ENCODE assay signal across 23 mouse cellular contexts in genomic region chr2:151529169-151529568, GRCm38 (mm10). TPM values are rescaled to one million over a fixed set of nuclear protein-coding genes. Genes with fewer than 3 reads are reported as not detected.
DNase-seq lines count a peak whose midpoint lies in the region; ATAC-seq and TF ChIP-seq lines count a peak whose summit lies in the region.
"Had no signal": no experiment of that assay in that cellular context is flagged by ENCODE, and none has a peak within 500 bp of the region (broad histone marks: within the 10 kb centered on the region; RNA-seq: fewer than 3 reads in every experiment).

No protein-coding gene starts in this region.

- ATAC-seq in intestine, postnatal 0 days, result peak; percentile 29; the same call in 1 of the 2 replicates
- ATAC-seq in intestine, embryonic 16.5 days, result no peak
- ATAC-seq in granulocyte monocyte progenitor cell, adult 5-6 weeks (replicated peaks; ENCODE audit: poor library complexity, severe bottlenecking), result no peak
- ATAC-seq: hindbrain, embryonic 16.5 days; inflammation-experienced regulatory T-cells, adult 6 months had no signal

- no peaks in the 10 kb centered on the region for H3K9me3 ChIP-seq in intestine, postnatal 0 days (ENCODE audit: control insufficient read depth)
- no peaks in the 10 kb centered on the region for H3K9me3 ChIP-seq in intestine, embryonic 16.5 days (ENCODE audit: control insufficient read depth, low read length)
- H3K9me3 ChIP-seq: embryonic facial prominence, embryonic 12.5 days; forebrain, embryonic 12.5 days; heart, embryonic 13.5 days; hindbrain, embryonic 12.5 days had no signal

- no peak for TF ChIP-seq CTCF in intestine, postnatal 0 days (IDR thresholded peaks at IDR 0.05; ENCODE audit: low read depth)
- TF ChIP-seq CTCF in C2C12 (IDR thresholded peaks at IDR 0.05; ENCODE audit: control insufficient read depth, insufficient read depth, insufficient read length), result no peak

- no peak overlapping the region for H3K4me3 ChIP-seq in intestine, postnatal 0 days (ENCODE audit: low read depth, low read length)
- H3K4me3 ChIP-seq in intestine, embryonic 16.5 days (ENCODE audit: low read length), result no peak overlapping the region
- no peak overlapping the region for H3K4me3 ChIP-seq in C2C12 (ENCODE audit: insufficient read depth, poor library complexity, severe bottlenecking)
- no peak overlapping the region for H3K4me3 ChIP-seq in myocyte
- H3K4me3 ChIP-seq: embryonic facial prominence, embryonic 12.5 days; forebrain, embryonic 12.5 days; gastrocnemius, adult 2 months; heart, embryonic 13.5 days; hindbrain, embryonic 12.5 days had no signal

- H3K27ac ChIP-seq in intestine, postnatal 0 days (ENCODE audit: low read depth, low read length), result no peak overlapping the region
- no peak overlapping the region for H3K27ac ChIP-seq in intestine, embryonic 16.5 days (ENCODE audit: low read length)
- H3K27ac ChIP-seq: embryonic facial prominence, embryonic 12.5 days; forebrain, embryonic 12.5 days; gastrocnemius, adult 2 months; heart, embryonic 13.5 days; hindbrain, embryonic 12.5 days had no signal

- H3K4me2 ChIP-seq in intestine, postnatal 0 days (replicated peaks; ENCODE audit: low read depth), result no peak overlapping the region
- no peak overlapping the region for H3K4me2 ChIP-seq in intestine, embryonic 16.5 days (ENCODE audit: low read depth, low read length)
- peak overlapping the region; percentile 50 for H3K4me2 ChIP-seq in myocyte (ENCODE audit: low read depth)
- H3K4me2 ChIP-seq: embryonic facial prominence, embryonic 12.5 days; forebrain, embryonic 12.5 days; heart, embryonic 13.5 days; hindbrain, embryonic 12.5 days had no signal

- DNase-seq in thymus, postnatal 25 days, result peak; percentile 35
- DNase-seq in thymus, postnatal 0 days (ENCODE audit: low spot score), result no peak
- DNase-seq: adrenal gland, adult 8-10 months; adrenal gland, postnatal 36 days; B cell, adult 2 months; cerebellum, adult 2 months; cerebellum, postnatal 10 days; gastrocnemius, adult 2 months; gastrocnemius, postnatal 25 days; heart, adult 11 months; heart, postnatal 4 days had no signal

- 0 out of 2 replicates have a peak, but pooled peaks cover 4% of the 10 kb centered on the region for H3K4me1 ChIP-seq in intestine, postnatal 0 days (replicated peaks; ENCODE audit: control insufficient read depth, insufficient read depth, low read length)
- H3K4me1 ChIP-seq in intestine, embryonic 16.5 days (ENCODE audit: control insufficient read depth, insufficient read depth, low read length), result no peaks in the 10 kb centered on the region
- H3K4me1 ChIP-seq: embryonic facial prominence, embryonic 12.5 days; forebrain, embryonic 12.5 days; hindbrain, embryonic 12.5 days had no signal

- no peak overlapping the region for H3K9ac ChIP-seq in intestine, postnatal 0 days (ENCODE audit: low read depth, low read length)
- no peak overlapping the region for H3K9ac ChIP-seq in intestine, embryonic 16.5 days (ENCODE audit: low read depth, low read length)
- H3K9ac ChIP-seq: embryonic facial prominence, embryonic 12.5 days; forebrain, embryonic 12.5 days; heart, embryonic 13.5 days; hindbrain, embryonic 12.5 days had no signal

- H3ac ChIP-seq in C2C12 (ENCODE audit: control insufficient read depth, insufficient read length, low read depth) (no peak overlapping the region), myocyte (ENCODE audit: control insufficient read depth, insufficient read length) (no peak overlapping the region)

- no peak for TF ChIP-seq POLR2A in myocyte (IDR thresholded peaks at IDR 0.05; ENCODE audit: insufficient read length, low read depth)

- H3K36me3 ChIP-seq in intestine, postnatal 0 days (ENCODE audit: control insufficient read depth, insufficient read depth), result no peaks in the 10 kb centered on the region
- H3K36me3 ChIP-seq in intestine, embryonic 16.5 days (ENCODE audit: control insufficient read depth, insufficient read depth, low read length), result no peaks in the 10 kb centered on the region
- H3K36me3 ChIP-seq in C2C12 (ENCODE audit: control insufficient read depth, insufficient read depth) (no peaks in the 10 kb centered on the region), myocyte (ENCODE audit: control insufficient read depth, insufficient read depth) (no peaks in the 10 kb centered on the region)
- H3K36me3 ChIP-seq: embryonic facial prominence, embryonic 12.5 days; forebrain, embryonic 12.5 days; heart, embryonic 13.5 days; hindbrain, embryonic 12.5 days had no signal

- H3K79me3 ChIP-seq in C2C12 (ENCODE audit: low read depth), result no peaks in the 10 kb centered on the region

- no peaks in the 10 kb centered on the region for H3K27me3 ChIP-seq in intestine, postnatal 0 days (replicated peaks; ENCODE audit: control insufficient read depth, insufficient read depth, low read length)
- H3K27me3 ChIP-seq in intestine, embryonic 16.5 days (replicated peaks; ENCODE audit: control insufficient read depth, insufficient read depth, low read length), result no peaks in the 10 kb centered on the region
- no peaks in the 10 kb centered on the region for H3K27me3 ChIP-seq in C2C12 (ENCODE audit: control insufficient read depth, insufficient read depth, insufficient read length)
- no peaks in the 10 kb centered on the region for H3K27me3 ChIP-seq in myocyte (ENCODE audit: control insufficient read depth, insufficient read depth, insufficient read length)
- H3K27me3 ChIP-seq: embryonic facial prominence, embryonic 12.5 days; forebrain, embryonic 12.5 days; heart, embryonic 13.5 days; hindbrain, embryonic 12.5 days had no signal

- H3K79me2 ChIP-seq in C2C12 (ENCODE audit: control insufficient read depth, insufficient read depth) (no peaks in the 10 kb centered on the region), myocyte (ENCODE audit: control insufficient read depth, insufficient read depth) (no peaks in the 10 kb centered on the region)

TF ChIP-seq in C2C12, 6 proteins besides CTCF, POLR2A, EP300 and RAD21:
- peak; percentile 73 for TF ChIP-seq MAX (IDR thresholded peaks at IDR 0.05)
- TF ChIP-seq MYOD1 (IDR thresholded peaks at IDR 0.05; ENCODE audit: control insufficient read depth, insufficient read length, low read depth), result peak; percentile 92
- no peak for TF ChIP-seq MYOG (IDR thresholded peaks at IDR 0.05; ENCODE audit: control insufficient read depth, extremely low read depth, insufficient read length)
- TF ChIP-seq CEBPB (IDR thresholded peaks at IDR 0.05; ENCODE audit: low read depth), result peak; percentile 53
- TF ChIP-seq FOSL1 (IDR thresholded peaks at IDR 0.05; ENCODE audit: insufficient read depth, low read length, poor library complexity, severe bottlenecking), result peak; percentile 15
- no peak for TF ChIP-seq USF1 (IDR thresholded peaks at IDR 0.05; ENCODE audit: low read depth)

TF ChIP-seq in myocyte, 11 proteins besides CTCF, POLR2A, EP300 and RAD21:
- TF ChIP-seq MYOD1 (IDR thresholded peaks at IDR 0.05; ENCODE audit: control insufficient read depth in 1 of 3, insufficient read length in 2 of 3, low read depth in 2 of 3) (peak in 2 of 3 experiments; percentile 38 to 49), E2F4 (IDR thresholded peaks at IDR 0.05; ENCODE audit: insufficient read depth) (no peak)

RNA-seq across cellular contexts. Expression of gene Fkbp1a, which starts 13.1 kb away (rescaled TPM):
- 370 and 377 TPM in 2 replicates for polyA plus RNA-seq in intestine, postnatal 0 days (2015; fragmentation: Nextera tagmentation; extraction: Ambion mirVana)
- polyA plus RNA-seq in intestine, embryonic 16.5 days (2015; fragmentation: Nextera tagmentation; extraction: Ambion mirVana), result 537 and 561 TPM in 2 replicates
- 427 and 468 TPM in 2 replicates for polyA plus RNA-seq in thymus, postnatal 0 days (2015; fragmentation: Nextera tagmentation; extraction: Ambion mirVana)
- polyA plus RNA-seq in C2C12 (2012; fragmentation: generic; extraction: Trizol), result 595 TPM
- polyA plus RNA-seq in myocyte (2012; fragmentation: generic; extraction: Trizol), result 389 TPM
- total RNA-seq in granulocyte monocyte progenitor cell, adult 5-6 weeks (2014; fragmentation: Nextera tagmentation), result 150 and 188 TPM in 2 replicates
- total RNA-seq in granulocyte monocyte progenitor cell, adult 5-6 weeks (2017), result 33.4 and 56.6 TPM in 2 replicates

RNA-seq across cellular contexts. Expression of gene Nsfl1c, which starts 35.2 kb away (rescaled TPM):
- 92.8 and 99.3 TPM in 2 replicates for polyA plus RNA-seq in intestine, postnatal 0 days (2015; fragmentation: Nextera tagmentation; extraction: Ambion mirVana)
- polyA plus RNA-seq in intestine, embryonic 16.5 days (2015; fragmentation: Nextera tagmentation; extraction: Ambion mirVana), result 163 and 176 TPM in 2 replicates
- polyA plus RNA-seq in thymus, postnatal 0 days (2015; fragmentation: Nextera tagmentation; extraction: Ambion mirVana), result 169 and 171 TPM in 2 replicates
- polyA plus RNA-seq in C2C12 (2012; fragmentation: generic; extraction: Trizol), result 141 TPM
- 127 TPM for polyA plus RNA-seq in myocyte (2012; fragmentation: generic; extraction: Trizol)
- total RNA-seq in granulocyte monocyte progenitor cell, adult 5-6 weeks (2014; fragmentation: Nextera tagmentation), result 90.7 and 91.6 TPM in 2 replicates
- total RNA-seq in granulocyte monocyte progenitor cell, adult 5-6 weeks (2017), result 123 and 136 TPM in 2 replicates

RNA-seq across cellular contexts. Expression of gene Sdcbp2, which starts 43.3 kb away (rescaled TPM):
- polyA plus RNA-seq in intestine, postnatal 0 days (2015; fragmentation: Nextera tagmentation; extraction: Ambion mirVana), result 55.2 and 66.7 TPM in 2 replicates
- 23.2 and 24.3 TPM in 2 replicates for polyA plus RNA-seq in intestine, embryonic 16.5 days (2015; fragmentation: Nextera tagmentation; extraction: Ambion mirVana)
- 1.3 and 2.3 TPM in 2 replicates for polyA plus RNA-seq in thymus, postnatal 0 days (2015; fragmentation: Nextera tagmentation; extraction: Ambion mirVana)
- polyA plus RNA-seq in C2C12 (2012; fragmentation: generic; extraction: Trizol) (0.30 TPM), myocyte (2012; fragmentation: generic; extraction: Trizol) (0.41 TPM)
- total RNA-seq in granulocyte monocyte progenitor cell, adult 5-6 weeks (2014; fragmentation: Nextera tagmentation), result not detected in 2 replicates
- not detected in 2 replicates for total RNA-seq in granulocyte monocyte progenitor cell, adult 5-6 weeks (2017)

RNA-seq across cellular contexts. Expression of gene 4921509C19Rik, which starts 53.2 kb away (rescaled TPM):
- not detected in 2 replicates for polyA plus RNA-seq in intestine, postnatal 0 days (2015; fragmentation: Nextera tagmentation; extraction: Ambion mirVana)
- polyA plus RNA-seq in intestine, embryonic 16.5 days (2015; fragmentation: Nextera tagmentation; extraction: Ambion mirVana), result not detected in 2 replicates
- polyA plus RNA-seq in thymus, postnatal 0 days (2015; fragmentation: Nextera tagmentation; extraction: Ambion mirVana), result not detected in 2 replicates
- polyA plus RNA-seq in C2C12 (2012; fragmentation: generic; extraction: Trizol) (not detected), myocyte (2012; fragmentation: generic; extraction: Trizol) (not detected)
- total RNA-seq in granulocyte monocyte progenitor cell, adult 5-6 weeks (2014; fragmentation: Nextera tagmentation), result not detected in 2 replicates
- not detected in 2 replicates for total RNA-seq in granulocyte monocyte progenitor cell, adult 5-6 weeks (2017)
- total RNA-seq: adrenal gland, adult 8-10 months; adrenal gland, postnatal 36 days; gastrocnemius, adult 2 months; gastrocnemius, postnatal 25 days; heart, postnatal 4 days had no signal
- polyA plus RNA-seq: cerebellum, adult 2 months; embryonic facial prominence, embryonic 12.5 days; forebrain, embryonic 12.5 days; heart, embryonic 13.5 days; heart, postnatal 0 days; hindbrain, embryonic 12.5 days; hindbrain, embryonic 16.5 days; inflammation-experienced regulatory T-cells, adult 6 months had no signal
